Mouse (Mus musculus) forebrain, embryonic 12.5 days (tissue): ENCODE results near the gene Foxr1. TPM values are rescaled to one million over a fixed set of nuclear protein-coding genes. Genes with fewer than 3 reads are reported as not detected.

Experiments used
- microRNA-seq: library from miRNA; unstranded; fragments of <30 nt; microRNA quantifications from one replicate; pipeline ENCODE4, GENCODE M21; 2017
- polyA plus RNA-seq: library from polyadenylated mRNA; unstranded; fragments of >200 nt; fragmentation: Nextera tagmentation; extraction: Ambion mirVana; gene quantifications from 2 replicates; pipeline ENCODE4 v1.2.1, GENCODE M21; 2016

Gene Foxr1
- polyA plus RNA-seq, 1 experiment from 2014 or later, result not detected

Small RNAs within 50 kb of the gene (microRNA-seq; reads per million reads assigned to microRNA genes)
- not detected for gene Mir7085

Other genes with a start within 250 kb of the Foxr1 start
- 28.7 and 34.3 TPM in 2 replicates for gene Cbl, start 207.1 kb downstream of the Foxr1 start, polyA plus RNA-seq
- not detected in 2 replicates for gene Ccdc153, start 200.5 kb downstream of the Foxr1 start, polyA plus RNA-seq
- gene Pdzd3, start 189.7 kb downstream of the Foxr1 start, polyA plus RNA-seq, result 0.23 and 0.31 TPM in 2 replicates
- 4.6 and 5.2 TPM in 2 replicates for gene Nlrx1, start 172.5 kb downstream of the Foxr1 start, polyA plus RNA-seq
- 10.1 and 12.4 TPM in 2 replicates for gene Abcg4, start 152.5 kb downstream of the Foxr1 start, polyA plus RNA-seq
- 34.6 and 35.5 TPM in 2 replicates for gene Hinfp, start 135.5 kb downstream of the Foxr1 start, polyA plus RNA-seq
- gene C2cd2l, start 120.9 kb downstream of the Foxr1 start, polyA plus RNA-seq, result 16.5 and 16.9 TPM in 2 replicates
- 38.9 and 39.3 TPM in 2 replicates for gene Dpagt1, start 115.1 kb downstream of the Foxr1 start, polyA plus RNA-seq
- 477 and 482 TPM in 2 replicates for gene H2afx, start 106.4 kb downstream of the Foxr1 start, polyA plus RNA-seq
- 107 and 115 TPM in 2 replicates for gene Hmbs, start 96.9 kb downstream of the Foxr1 start, polyA plus RNA-seq
- 31.5 and 34.8 TPM in 2 replicates for gene Vps11, start 79.5 kb downstream of the Foxr1 start, polyA plus RNA-seq
- gene Hyou1, start 61.6 kb downstream of the Foxr1 start, polyA plus RNA-seq, result 26.7 and 35.8 TPM in 2 replicates
- gene Slc37a4, start 44.3 kb downstream of the Foxr1 start, polyA plus RNA-seq, result 23.4 and 23.6 TPM in 2 replicates
- 1,477 and 1,540 TPM in 2 replicates for gene Rps25, start 34.0 kb downstream of the Foxr1 start, polyA plus RNA-seq
- 242 and 243 TPM in 2 replicates for gene Trappc4, start 33.5 kb downstream of the Foxr1 start, polyA plus RNA-seq
- gene Ccdc84, start 22.6 kb downstream of the Foxr1 start, polyA plus RNA-seq, result 30.3 and 32.2 TPM in 2 replicates
- gene Upk2, start 13.8 kb upstream of the Foxr1 start, polyA plus RNA-seq, result 0.29 TPM in 1 of 2 replicates, not detected in the other
- gene Bcl9l, start 41.7 kb upstream of the Foxr1 start, polyA plus RNA-seq, result 10.6 and 10.7 TPM in 2 replicates
- gene Cxcr5, start 120.7 kb upstream of the Foxr1 start, polyA plus RNA-seq, result 0.27 TPM in 1 of 2 replicates, not detected in the other
- 22.8 and 24.4 TPM in 2 replicates for gene Ddx6, start 163.8 kb upstream of the Foxr1 start, polyA plus RNA-seq
- gene Treh, start 232.1 kb upstream of the Foxr1 start, polyA plus RNA-seq, result not detected in 2 replicates